Mouse (Mus musculus) activated CD4-positive, CD25-positive, alpha-beta regulatory T cell, adult 4 months (primary cell): ENCODE results near the gene Tmem52b. TPM values are rescaled to one million over a fixed set of nuclear protein-coding genes. Genes with fewer than 3 reads are reported as not detected.
A peak's percentile ranks its signal among the peaks of the same experiment; 100 is the strongest.
"Not testable (repeated sequence)": the region's sequence is repeated elsewhere in the genome, so short reads cannot be mapped to it uniquely, and the experiment has no call there.

Experiments used
- ATAC-seq: one replicate; pipeline ENCODE4 v1.8.0; 2017
- polyA plus RNA-seq, 2 experiments: library from polyadenylated mRNA; unstranded; fragments of 100-300 nt; shearing (Covaris generic); gene quantifications; one replicate each; pipeline ENCODE4 v1.2.1; 2017

The Tmem52b gene
- polyA plus RNA-seq = not detected

- ATAC-seq = no peak
Observed at GRCm38 (mm10) chr6:129512367-129512766, at the start of gene Tmem52b. Gene Tmem52b, plus strand, starts transcription at chr6:129512555.

- ATAC-seq = no peak
Observed at GRCm38 (mm10) chr6:129471386-129471785, 41.0 kb upstream of the Tmem52b start.

GRCm38 (mm10) chr6:129472627-129473026 is 39.7 kb upstream of the Tmem52b start:
- ATAC-seq = no peak

- peak; percentile 52 for ATAC-seq
Observed at GRCm38 (mm10) chr6:129476404-129477126, 35.8 kb upstream of the Tmem52b start.

GRCm38 (mm10) chr6:129480089-129480958 is 32.0 kb upstream of the Tmem52b start:
- ATAC-seq = no peak

- ATAC-seq = no peak
Observed at GRCm38 (mm10) chr6:129494924-129495323, 17.4 kb upstream of the Tmem52b start.

- ATAC-seq = no peak
Observed at GRCm38 (mm10) chr6:129497345-129498218, 14.8 kb upstream of the Tmem52b start.

- ATAC-seq = not testable (repeated sequence)
Observed at GRCm38 (mm10) chr6:129499516-129499915, 12.8 kb upstream of the Tmem52b start.

- ATAC-seq = no peak
Observed at GRCm38 (mm10) chr6:129503471-129503870, 8.9 kb upstream of the Tmem52b start.

GRCm38 (mm10) chr6:129507024-129507423 is 5.3 kb upstream of the Tmem52b start, which contains the start of gene Olr1:
Gene Olr1, minus strand, starts transcription at chr6:129507165.
- no peak for ATAC-seq

- ATAC-seq = no peak
Observed at GRCm38 (mm10) chr6:129510120-129510911, 2.0 kb upstream of the Tmem52b start.

- no peak for ATAC-seq
Observed at GRCm38 (mm10) chr6:129512868-129513267, 513 bp downstream of the Tmem52b start.

GRCm38 (mm10) chr6:129513409-129513808 is 1.1 kb downstream of the Tmem52b start:
- ATAC-seq = no peak

- ATAC-seq = no peak
Observed at GRCm38 (mm10) chr6:129514376-129514775, 2.0 kb downstream of the Tmem52b start.

- ATAC-seq = no peak
Observed at GRCm38 (mm10) chr6:129515068-129515467, 2.7 kb downstream of the Tmem52b start.

- no peak for ATAC-seq
Observed at GRCm38 (mm10) chr6:129516388-129516787, 4.0 kb downstream of the Tmem52b start.

GRCm38 (mm10) chr6:129517752-129518408 is 5.5 kb downstream of the Tmem52b start:
- ATAC-seq = no peak

- ATAC-seq = no peak
Observed at GRCm38 (mm10) chr6:129526069-129526468, 13.7 kb downstream of the Tmem52b start.

- ATAC-seq = no peak
Observed at GRCm38 (mm10) chr6:129527416-129527815, 15.1 kb downstream of the Tmem52b start.

- ATAC-seq = no peak
Observed at GRCm38 (mm10) chr6:129529605-129530004, 17.2 kb downstream of the Tmem52b start.

- no peak for ATAC-seq
Observed at GRCm38 (mm10) chr6:129530261-129530660, 17.9 kb downstream of the Tmem52b start.
